Mouse (Mus musculus) midbrain, postnatal 0 days (tissue): ENCODE results near the gene 1700056E22Rik. TPM values are rescaled to one million over a fixed set of nuclear protein-coding genes. Genes with fewer than 3 reads are reported as not detected.

ENCODE experiments used
- ATAC-seq: fragments of 200-750 bp; cut with Nextera tagmentation; 2 replicates; pipeline ENCODE4 v1.8.0; 2017; ENCODE audit warnings: moderate number of reproducible peaks, mild to moderate bottlenecking, moderate TSS enrichment, moderate library complexity; ENCODE audit not compliant: low FRiP score
- DNase-seq: peaks from one replicate; pipeline ENCODE4 v3.0.0-alpha.2; 2015; ENCODE audit warnings: low spot score
- H3K27ac ChIP-seq: fragments of 300-500 bp; sonication (generic); 2 replicates; pipeline ENCODE4 v1.5.1; 2014; ENCODE audit warnings: low read depth, mild to moderate bottlenecking, low read length, mixed read lengths
- H3K27me3 ChIP-seq: fragments of 300-500 bp; sonication (generic); 2 replicates; pipeline ENCODE4 v1.6.1; 2014; ENCODE audit warnings: low read length, control low read depth, mixed read lengths; ENCODE audit not compliant: insufficient read depth
- H3K36me3 ChIP-seq: fragments of 300-500 bp; sonication (generic); 2 replicates; pipeline ENCODE4 v1.6.1; 2014; ENCODE audit warnings: low read length, control low read depth, mixed read lengths; ENCODE audit not compliant: insufficient read depth
- H3K4me1 ChIP-seq: fragments of 300-500 bp; sonication (generic); 2 replicates; pipeline ENCODE4 v1.6.1; 2014; ENCODE audit warnings: mild to moderate bottlenecking, control low read depth, antibody characterized with exemption, low read length, mixed read lengths; ENCODE audit not compliant: insufficient read depth
- H3K4me2 ChIP-seq: fragments of 300-500 bp; sonication (generic); 2 replicates; pipeline ENCODE4 v1.6.1; 2014; ENCODE audit warnings: low read depth, mild to moderate bottlenecking, low read length, mixed read lengths; ENCODE audit not compliant: poor library complexity, severe bottlenecking
- H3K4me3 ChIP-seq: fragments of 300-500 bp; sonication (generic); 2 replicates; pipeline ENCODE4 v1.5.1; 2014; ENCODE audit warnings: low read depth, mild to moderate bottlenecking, low read length, moderate library complexity
- H3K9ac ChIP-seq: fragments of 300-500 bp; sonication (generic); replicated peaks from 2 replicates; pipeline ENCODE4 v1.6.1; 2014; ENCODE audit warnings: mild to moderate bottlenecking, low read length, moderate library complexity, mixed read lengths; ENCODE audit not compliant: poor library complexity, severe bottlenecking
- H3K9me3 ChIP-seq: fragments of 300-500 bp; sonication (generic); 2 replicates; pipeline ENCODE4 v1.6.1; 2016; ENCODE audit warnings: low read length, control low read depth
- CTCF ChIP-seq: IDR thresholded peaks from 2 replicates; pipeline ENCODE4 v1.5.1; 2016; ENCODE audit warnings: antibody characterized with exemption, mild to moderate bottlenecking
- WGBS: fragments of 180-500 bp; shearing (Covaris S2); extraction: QIAGEN DNeasy Blood & Tissue Kit; methylation state at CpG from one replicate; pipeline ENCODE4 v1.1.7; 2014; 5-methylcytosine and 5-hydroxymethylcytosine counted together
- polyA plus RNA-seq: library from polyadenylated mRNA; unstranded; fragments of >200 nt; fragmentation: Nextera tagmentation; extraction: Ambion mirVana; gene quantifications from 2 replicates; pipeline ENCODE4 v1.2.1, GENCODE M21; 2015
- total RNA-seq: library from RNA; depleted of rRNA; stranded (reverse); fragments of >200 nt; gene quantifications from 2 replicates; pipeline ENCODE4 v1.2.3, GENCODE M21; 2014

The 1700056E22Rik gene
- total and polyA plus RNA-seq, 2 experiments from 2014 or later = 1.1 to 1.2 TPM

DNA sequence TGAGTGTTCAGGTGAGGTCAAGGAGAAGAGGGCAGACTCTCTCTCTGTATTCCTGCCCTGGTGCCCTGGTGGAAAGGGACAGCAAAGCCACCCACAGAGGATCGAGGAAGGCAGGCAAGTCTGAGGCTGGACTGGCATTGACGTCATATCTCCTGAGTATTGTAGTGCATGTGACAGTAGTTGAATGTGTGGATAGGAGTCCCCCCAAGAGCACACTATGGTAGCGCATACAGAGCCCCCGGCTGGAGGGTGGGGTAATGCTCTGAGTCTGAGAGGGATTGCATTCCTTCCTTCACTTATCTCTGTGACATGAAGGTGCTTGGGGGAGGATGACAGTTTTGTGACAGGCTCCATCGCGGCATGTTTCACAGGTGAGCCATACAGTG, 14.4 kb downstream of the 1700056E22Rik start:
- no peaks in the 10 kb centered on the region for H3K36me3 ChIP-seq
- 61% methylated on average over 6 of the region's 6 CpGs for WGBS
- TF ChIP-seq CTCF = no peak
- no peak overlapping the region for H3K4me2 ChIP-seq
- no peak overlapping the region for H3K9ac ChIP-seq
- no peak overlapping the region for H3K4me3 ChIP-seq
- no peaks in the 10 kb centered on the region for H3K4me1 ChIP-seq
- H3K27ac ChIP-seq = no peak overlapping the region
- H3K9me3 ChIP-seq = no peaks in the 10 kb centered on the region
- H3K27me3 ChIP-seq = no peaks in the 10 kb centered on the region
- no peak for ATAC-seq
- no peak for DNase-seq

DNA sequence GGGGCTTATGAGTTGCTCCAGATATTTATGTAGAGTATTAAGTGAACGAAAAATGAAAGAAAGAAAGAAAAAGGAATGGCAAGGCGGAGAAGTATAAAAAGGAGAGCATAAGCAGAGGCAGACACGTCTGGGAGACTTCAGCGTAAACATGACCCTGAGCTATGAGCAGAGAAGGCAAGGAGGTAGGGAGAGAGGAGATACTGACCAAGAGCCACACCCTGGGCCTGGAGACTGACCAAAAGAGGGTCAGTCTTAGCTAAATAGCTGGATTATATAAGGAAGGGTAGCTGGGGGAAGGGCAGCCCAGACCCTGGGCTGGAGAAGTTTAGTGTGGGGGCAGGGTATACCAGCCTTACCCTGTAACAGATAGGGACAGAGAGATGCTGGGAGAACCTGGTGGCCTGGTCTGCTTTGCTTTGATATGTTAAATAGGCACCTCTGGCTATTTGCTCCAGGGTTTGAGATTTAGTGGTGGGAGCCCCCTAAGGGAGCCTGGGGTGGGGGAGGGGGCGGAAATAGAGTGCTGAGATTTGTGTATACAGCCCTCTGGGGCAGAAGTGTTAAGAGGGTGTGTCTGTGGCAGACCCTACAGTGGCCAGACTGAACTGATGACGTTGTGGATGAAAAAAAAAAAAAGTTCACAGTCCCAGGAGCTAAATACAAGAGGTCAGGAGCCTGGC, 14.9 kb downstream of the 1700056E22Rik start:
- H3K27me3 ChIP-seq = no peaks in the 10 kb centered on the region
- DNase-seq = no peak
- H3K9ac ChIP-seq = no peak overlapping the region
- H3K4me2 ChIP-seq = no peak overlapping the region
- H3K27ac ChIP-seq = no peak overlapping the region
- TF ChIP-seq CTCF = no peak
- H3K36me3 ChIP-seq = no peaks in the 10 kb centered on the region
- ATAC-seq = no peak
- 52% methylated on average over 6 of the region's 6 CpGs for WGBS
- H3K4me1 ChIP-seq = no peaks in the 10 kb centered on the region
- H3K9me3 ChIP-seq = no peaks in the 10 kb centered on the region
- H3K4me3 ChIP-seq = no peak overlapping the region

GRCm38 (mm10) chr1:184017606-184018005, 16.5 kb downstream of the 1700056E22Rik start:
- no peaks in the 10 kb centered on the region for H3K27me3 ChIP-seq
- H3K27ac ChIP-seq = no peak overlapping the region
- H3K4me3 ChIP-seq = no peak overlapping the region
- WGBS = 79% methylated on average over 2 of the region's 2 CpGs
- no peak for TF ChIP-seq CTCF
- H3K36me3 ChIP-seq = no peaks in the 10 kb centered on the region
- H3K9ac ChIP-seq = no peak overlapping the region
- no peak for DNase-seq
- no peaks in the 10 kb centered on the region for H3K9me3 ChIP-seq
- H3K4me1 ChIP-seq = no peaks in the 10 kb centered on the region
- ATAC-seq = no peak
- no peak overlapping the region for H3K4me2 ChIP-seq

- no peak for TF ChIP-seq CTCF
- ATAC-seq (no peak), DNase-seq (no peak)
- Histone ChIP-seq H3K4me3 (no peak overlapping the region), H3K9ac (no peak overlapping the region), H3K4me2 (no peak overlapping the region), H3K27ac (no peak overlapping the region), H3K36me3 (no peaks in the 10 kb centered on the region), H3K9me3 (no peaks in the 10 kb centered on the region), H3K4me1 (no peaks in the 10 kb centered on the region), H3K27me3 (no peaks in the 10 kb centered on the region)
- WGBS = 80% methylated on average over 10 of the region's 10 CpGs
Measured at GRCm38 (mm10) chr1:184015995-184016730, 17.9 kb downstream of the 1700056E22Rik start.

DNA sequence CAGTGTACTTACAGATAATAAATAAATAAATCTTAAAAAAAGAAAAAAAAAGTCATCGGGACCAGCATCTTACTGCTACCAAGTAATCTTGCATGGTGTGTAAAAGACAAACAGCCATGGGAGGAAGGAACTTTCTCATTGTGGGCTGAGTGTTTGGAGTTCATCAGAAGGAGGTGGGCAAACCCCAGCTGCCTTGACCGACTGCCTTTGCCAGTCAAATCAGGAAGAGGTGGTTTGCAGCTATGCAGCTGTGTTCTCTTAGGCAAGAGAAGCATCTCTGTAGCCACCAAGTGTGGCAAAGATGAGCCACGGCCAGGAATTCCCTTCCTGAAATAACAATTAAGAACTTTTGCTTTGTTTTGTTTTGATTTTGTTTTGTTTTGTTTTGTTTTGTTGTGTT, 20.0 kb downstream of the 1700056E22Rik start:
- Histone ChIP-seq H3K27ac (no peak overlapping the region), H3K36me3 (no peaks in the 10 kb centered on the region), H3K4me1 (no peaks in the 10 kb centered on the region), H3K4me3 (no peak overlapping the region), H3K9ac (no peak overlapping the region), H3K9me3 (no peaks in the 10 kb centered on the region), H3K27me3 (no peaks in the 10 kb centered on the region), H3K4me2 (no peak overlapping the region)
- WGBS = 88% methylated on average over 3 of the region's 3 CpGs
- no peak for ATAC-seq
- no peak for TF ChIP-seq CTCF
- no peak for DNase-seq

- H3K27me3 ChIP-seq = no peaks in the 10 kb centered on the region; the same call in 1 of the 2 replicates
- H3K4me3 ChIP-seq = no peak within 1 kb of the TSS
- TF ChIP-seq CTCF = no peak
- WGBS = 92% methylated on average over 4 of the region's 4 CpGs
- H3K9me3 ChIP-seq = no peaks in the 10 kb centered on the region
- H3K4me1 ChIP-seq = no peaks in the 10 kb centered on the region
- no peak for ATAC-seq
- no peak within 1 kb of the TSS for H3K27ac ChIP-seq
- H3K36me3 ChIP-seq = no peaks in the 10 kb centered on the region
- no peak for DNase-seq
- H3K4me2 ChIP-seq = no peak within 1 kb of the TSS
- H3K9ac ChIP-seq = no peak within 1 kb of the TSS
Measured at GRCm38 (mm10) chr1:184013106-184013505, 21.0 kb downstream of the 1700056E22Rik start, which contains the start of gene Dusp10. Dusp10 (plus strand) TSS chr1:184013302.
